Mouse (Mus musculus): ENCODE results near the gene Gm13272. TPM values are rescaled to one million over a fixed set of nuclear protein-coding genes. Genes with fewer than 3 reads are reported as not detected.
"Not testable (repeated sequence)": the region's sequence is repeated elsewhere in the genome, so short reads cannot be mapped to it uniquely, and the experiment has no call there.

The Gm13272 gene
- total RNA-seq, 1 experiment from 2014 or later, result not detected

DNA sequence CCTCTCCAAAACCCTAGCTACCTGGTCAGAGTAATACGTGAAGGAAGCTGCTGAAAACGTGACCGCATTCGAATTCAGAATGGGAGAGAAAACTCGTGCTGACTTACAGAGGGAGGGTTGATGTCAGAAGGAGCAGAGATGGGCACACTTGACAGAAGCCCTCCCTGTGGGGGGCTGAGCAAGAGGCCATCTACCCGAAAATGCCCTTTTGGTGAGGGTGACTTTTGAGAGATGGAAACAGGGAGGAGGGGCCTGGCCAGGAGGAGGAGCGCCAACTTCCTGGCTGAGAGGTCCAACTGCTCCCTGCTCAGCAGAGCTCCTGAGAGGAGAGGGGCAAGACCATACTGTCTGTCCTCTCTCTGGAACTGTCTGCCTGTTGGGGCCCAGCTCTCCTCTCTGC is 2.2 kb downstream of the Gm13272 start, which contains the start of gene Ifnz:
TSS of gene Ifnz (plus strand) at position 301 of the 400 bp plus-strand sequence.
- not testable (repeated sequence) for ATAC-seq (replicated peaks; ENCODE audit: low read depth, poor library complexity, severe bottlenecking)

DNA sequence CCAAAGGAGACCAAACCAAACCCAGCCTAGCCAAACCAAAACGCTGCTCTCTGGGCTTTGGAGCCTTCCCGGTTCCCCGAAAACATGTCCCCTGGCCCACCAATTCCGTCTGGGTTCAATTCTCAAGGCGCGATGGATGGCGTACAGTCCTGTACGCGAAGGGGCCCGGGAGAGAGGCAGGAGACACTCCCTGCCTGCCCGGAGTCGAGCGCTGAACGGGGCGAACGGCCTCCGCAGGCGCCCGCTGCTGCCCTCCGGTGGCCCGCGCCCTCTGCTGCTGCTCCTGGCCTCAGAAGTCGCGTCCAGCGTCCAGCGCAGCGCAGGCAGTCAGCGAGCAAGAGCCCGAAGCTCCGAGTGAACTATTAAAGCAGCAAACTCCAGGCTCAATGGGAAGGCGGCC is 2.7 kb downstream of the Gm13272 start:
- ATAC-seq (replicated peaks; ENCODE audit: low read depth, poor library complexity, severe bottlenecking), result not testable (repeated sequence)

DNA sequence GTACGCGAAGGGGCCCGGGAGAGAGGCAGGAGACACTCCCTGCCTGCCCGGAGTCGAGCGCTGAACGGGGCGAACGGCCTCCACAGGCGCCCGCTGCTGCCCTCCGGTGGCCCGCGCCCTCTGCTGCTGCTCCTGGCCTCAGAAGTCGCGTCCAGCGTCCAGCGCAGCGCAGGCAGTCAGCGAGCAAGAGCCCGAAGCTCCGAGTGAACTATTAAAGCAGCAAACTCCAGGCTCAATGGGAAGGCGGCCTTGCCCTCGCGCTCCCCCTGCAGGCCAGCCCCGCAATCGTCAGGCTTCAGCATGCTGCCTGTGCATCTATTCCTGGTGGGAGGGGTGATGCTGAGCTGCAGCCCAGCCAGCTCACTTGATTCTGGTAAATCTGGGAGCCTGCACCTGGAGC is 5.8 kb downstream of the Gm13272 start, which contains the start of gene Gm13276:
TSS of gene Gm13276 (plus strand) at position 301 of the 400 bp plus-strand sequence.
- ATAC-seq (replicated peaks; ENCODE audit: low read depth, poor library complexity, severe bottlenecking), result not testable (repeated sequence)

DNA sequence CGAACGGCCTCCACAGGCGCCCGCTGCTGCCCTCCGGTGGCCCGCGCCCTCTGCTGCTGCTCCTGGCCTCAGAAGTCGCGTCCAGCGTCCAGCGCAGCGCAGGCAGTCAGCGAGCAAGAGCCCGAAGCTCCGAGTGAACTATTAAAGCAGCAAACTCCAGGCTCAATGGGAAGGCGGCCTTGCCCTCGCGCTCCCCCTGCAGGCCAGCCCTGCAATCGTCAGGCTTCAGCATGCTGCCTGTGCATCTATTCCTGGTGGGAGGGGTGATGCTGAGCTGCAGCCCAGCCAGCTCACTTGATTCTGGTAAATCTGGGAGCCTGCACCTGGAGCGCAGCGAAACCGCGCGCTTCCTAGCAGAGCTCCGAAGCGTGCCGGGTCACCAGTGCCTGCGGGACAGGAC is 8.8 kb downstream of the Gm13272 start, which contains the start of gene Gm13277:
TSS of gene Gm13277 (plus strand) at position 231 of the 400 bp plus-strand sequence.
- ATAC-seq (replicated peaks; ENCODE audit: low read depth, poor library complexity, severe bottlenecking), result not testable (repeated sequence)

DNA sequence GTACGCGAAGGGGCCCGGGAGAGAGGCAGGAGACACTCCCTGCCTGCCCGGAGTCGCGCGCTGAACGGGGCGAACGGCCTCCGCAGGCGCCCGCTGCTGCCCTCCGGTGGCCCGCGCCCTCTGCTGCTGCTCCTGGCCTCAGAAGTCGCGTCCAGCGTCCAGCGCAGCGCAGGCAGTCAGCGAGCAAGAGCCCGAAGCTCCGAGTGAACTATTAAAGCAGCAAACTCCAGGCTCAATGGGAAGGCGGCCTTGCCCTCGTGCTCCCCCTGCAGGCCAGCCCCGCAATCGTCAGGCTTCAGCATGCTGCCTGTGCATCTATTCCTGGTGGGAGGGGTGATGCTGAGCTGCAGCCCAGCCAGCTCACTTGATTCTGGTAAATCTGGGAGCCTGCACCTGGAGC is 11.6 kb downstream of the Gm13272 start, which contains the start of gene Gm13278:
TSS of gene Gm13278 (plus strand) at position 301 of the 400 bp plus-strand sequence.
- not testable (repeated sequence) for ATAC-seq (replicated peaks; ENCODE audit: low read depth, poor library complexity, severe bottlenecking)

DNA sequence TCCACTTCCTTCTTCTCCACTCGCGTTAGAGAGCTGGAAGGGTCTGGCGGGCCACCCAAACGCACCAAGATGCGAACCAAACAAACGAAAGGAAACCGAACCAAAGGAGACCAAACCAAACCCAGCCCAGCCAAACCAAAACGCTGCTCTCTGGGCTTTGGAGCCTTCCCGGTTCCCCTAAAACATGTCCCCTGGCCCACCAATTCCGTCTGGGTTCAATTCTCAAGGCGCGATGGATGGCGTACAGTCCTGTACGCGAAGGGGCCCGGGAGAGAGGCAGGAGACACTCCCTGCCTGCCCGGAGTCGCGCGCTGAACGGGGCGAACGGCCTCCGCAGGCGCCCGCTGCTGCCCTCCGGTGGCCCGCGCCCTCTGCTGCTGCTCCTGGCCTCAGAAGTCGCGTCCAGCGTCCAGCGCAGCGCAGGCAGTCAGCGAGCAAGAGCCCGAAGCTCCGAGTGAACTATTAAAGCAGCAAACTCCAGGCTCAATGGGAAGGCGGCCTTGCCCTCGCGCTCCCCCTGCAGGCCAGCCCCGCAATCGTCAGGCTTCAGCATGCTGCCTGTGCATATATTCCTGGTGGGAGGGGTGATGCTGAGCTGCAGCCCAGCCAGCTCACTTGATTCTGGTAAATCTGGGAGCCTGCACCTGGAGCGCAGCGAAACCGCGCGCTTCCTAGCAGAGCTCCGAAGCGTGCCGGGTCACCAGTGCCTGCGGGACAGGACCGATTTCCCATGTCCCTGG is 14.5 kb downstream of the Gm13272 start, which contains the start of gene Gm13275:
TSS of gene Gm13275 (plus strand) at position 552 of the 740 bp plus-strand sequence.
- ATAC-seq (replicated peaks; ENCODE audit: low read depth, poor library complexity, severe bottlenecking), result not testable (repeated sequence)

DNA sequence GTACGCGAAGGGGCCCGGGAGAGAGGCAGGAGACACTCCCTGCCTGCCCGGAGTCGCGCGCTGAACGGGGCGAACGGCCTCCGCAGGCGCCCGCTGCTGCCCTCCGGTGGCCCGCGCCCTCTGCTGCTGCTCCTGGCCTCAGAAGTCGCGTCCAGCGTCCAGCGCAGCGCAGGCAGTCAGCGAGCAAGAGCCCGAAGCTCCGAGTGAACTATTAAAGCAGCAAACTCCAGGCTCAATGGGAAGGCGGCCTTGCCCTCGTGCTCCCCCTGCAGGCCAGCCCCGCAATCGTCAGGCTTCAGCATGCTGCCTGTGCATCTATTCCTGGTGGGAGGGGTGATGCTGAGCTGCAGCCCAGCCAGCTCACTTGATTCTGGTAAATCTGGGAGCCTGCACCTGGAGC is 17.4 kb downstream of the Gm13272 start, which contains the start of gene Gm13279:
TSS of gene Gm13279 (plus strand) at position 301 of the 400 bp plus-strand sequence.
- not testable (repeated sequence) for ATAC-seq (replicated peaks; ENCODE audit: low read depth, poor library complexity, severe bottlenecking)

DNA sequence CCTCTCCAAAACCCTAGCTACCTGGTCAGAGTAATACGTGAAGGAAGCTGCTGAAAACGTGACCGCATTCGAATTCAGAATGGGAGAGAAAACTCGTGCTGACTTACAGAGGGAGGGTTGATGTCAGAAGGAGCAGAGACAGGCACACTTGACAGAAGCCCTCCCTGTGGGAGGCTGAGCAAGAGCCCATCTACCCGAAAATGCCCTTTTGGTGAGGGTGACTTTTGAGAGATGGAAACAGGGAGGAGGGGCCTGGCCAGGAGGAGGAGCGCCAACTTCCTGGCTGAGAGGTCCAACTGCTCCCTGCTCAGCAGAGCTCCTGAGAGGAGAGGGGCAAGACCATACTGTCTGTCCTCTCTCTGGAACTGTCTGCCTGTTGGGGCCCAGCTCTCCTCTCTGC is 19.7 kb downstream of the Gm13272 start, which contains the start of gene Gm13285:
TSS of gene Gm13285 (plus strand) at position 301 of the 400 bp plus-strand sequence.
- not testable (repeated sequence) for ATAC-seq (replicated peaks; ENCODE audit: low read depth, poor library complexity, severe bottlenecking)

DNA sequence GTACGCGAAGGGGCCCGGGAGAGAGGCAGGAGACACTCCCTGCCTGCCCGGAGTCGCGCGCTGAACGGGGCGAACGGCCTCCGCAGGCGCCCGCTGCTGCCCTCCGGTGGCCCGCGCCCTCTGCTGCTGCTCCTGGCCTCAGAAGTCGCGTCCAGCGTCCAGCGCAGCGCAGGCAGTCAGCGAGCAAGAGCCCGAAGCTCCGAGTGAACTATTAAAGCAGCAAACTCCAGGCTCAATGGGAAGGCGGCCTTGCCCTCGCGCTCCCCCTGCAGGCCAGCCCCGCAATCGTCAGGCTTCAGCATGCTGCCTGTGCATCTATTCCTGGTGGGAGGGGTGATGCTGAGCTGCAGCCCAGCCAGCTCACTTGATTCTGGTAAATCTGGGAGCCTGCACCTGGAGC is 23.3 kb downstream of the Gm13272 start, which contains the start of gene Gm13287:
TSS of gene Gm13287 (plus strand) at position 301 of the 400 bp plus-strand sequence.
- ATAC-seq (replicated peaks; ENCODE audit: low read depth, poor library complexity, severe bottlenecking), result not testable (repeated sequence)

DNA sequence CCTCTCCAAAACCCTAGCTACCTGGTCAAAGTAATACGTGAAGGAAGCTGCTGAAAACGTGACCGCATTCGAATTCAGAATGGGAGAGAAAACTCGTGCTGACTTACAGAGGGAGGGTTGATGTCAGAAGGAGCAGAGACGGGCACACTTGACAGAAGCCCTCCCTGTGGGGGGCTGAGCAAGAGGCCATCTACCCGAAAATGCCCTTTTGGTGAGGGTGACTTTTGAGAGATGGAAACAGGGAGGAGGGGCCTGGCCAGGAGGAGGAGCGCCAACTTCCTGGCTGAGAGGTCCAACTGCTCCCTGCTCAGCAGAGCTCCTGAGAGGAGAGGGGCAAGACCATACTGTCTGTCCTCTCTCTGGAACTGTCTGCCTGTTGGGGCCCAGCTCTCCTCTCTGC is 25.6 kb downstream of the Gm13272 start, which contains the start of gene Gm13288:
TSS of gene Gm13288 (plus strand) at position 301 of the 400 bp plus-strand sequence.
- ATAC-seq (replicated peaks; ENCODE audit: low read depth, poor library complexity, severe bottlenecking), result not testable (repeated sequence)

DNA sequence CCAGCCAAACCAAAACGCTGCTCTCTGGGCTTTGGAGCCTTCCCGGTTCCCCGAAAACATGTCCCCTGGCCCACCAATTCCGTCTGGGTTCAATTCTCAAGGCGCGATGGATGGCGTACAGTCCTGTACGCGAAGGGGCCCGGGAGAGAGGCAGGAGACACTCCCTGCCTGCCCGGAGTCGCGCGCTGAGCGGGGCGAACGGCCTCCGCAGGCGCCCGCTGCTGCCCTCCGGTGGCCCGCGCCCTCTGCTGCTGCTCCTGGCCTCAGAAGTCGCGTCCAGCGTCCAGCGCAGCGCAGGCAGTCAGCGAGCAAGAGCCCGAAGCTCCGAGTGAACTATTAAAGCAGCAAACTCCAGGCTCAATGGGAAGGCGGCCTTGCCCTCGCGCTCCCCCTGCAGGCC is 26.1 kb downstream of the Gm13272 start:
- ATAC-seq (replicated peaks; ENCODE audit: low read depth, poor library complexity, severe bottlenecking), result not testable (repeated sequence)

DNA sequence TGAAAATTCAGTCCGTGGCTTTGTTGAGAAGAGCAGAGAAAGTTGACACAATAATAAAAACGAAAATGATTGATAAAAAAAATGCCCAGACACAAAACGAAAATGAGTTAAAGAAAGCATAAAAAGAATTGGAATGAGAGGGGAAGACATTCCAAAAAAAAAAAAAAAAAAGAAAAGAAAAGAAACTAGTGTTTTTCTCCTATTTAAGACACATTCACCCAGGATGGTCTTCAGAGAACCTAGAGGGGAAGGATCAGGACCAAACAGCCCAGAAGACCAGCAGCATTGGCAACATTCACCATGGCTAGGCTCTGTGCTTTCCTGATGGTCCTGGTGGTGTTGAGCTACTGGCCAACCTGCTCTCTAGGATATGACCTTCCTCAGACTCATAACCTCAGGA is 36.3 kb downstream of the Gm13272 start, which contains the start of gene Ifna7:
TSS of gene Ifna7 (plus strand) at position 301 of the 400 bp plus-strand sequence.
- ATAC-seq (replicated peaks; ENCODE audit: low read depth, poor library complexity, severe bottlenecking), result no peak

DNA sequence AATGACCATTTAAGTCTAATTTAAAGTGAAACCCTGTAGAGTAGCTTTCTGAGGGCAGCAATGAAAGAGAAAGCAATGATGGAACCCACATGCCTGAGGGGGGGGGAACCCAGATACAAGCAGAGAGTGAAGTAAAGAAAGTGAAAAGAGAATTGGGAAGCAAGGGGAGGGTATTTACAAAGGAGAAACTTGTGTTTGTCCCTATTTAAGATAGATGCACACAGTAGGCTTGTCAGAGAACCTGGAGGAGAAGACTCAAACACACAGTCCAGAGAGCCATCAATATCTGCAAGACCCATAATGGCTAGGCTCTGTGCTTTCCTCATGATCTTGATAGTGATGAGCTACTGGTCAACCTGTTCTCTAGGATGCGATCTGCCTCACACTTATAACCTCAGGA is 40.0 kb downstream of the Gm13272 start, which contains the start of gene Ifna11:
TSS of gene Ifna11 (plus strand) at position 301 of the 400 bp plus-strand sequence.
- ATAC-seq (replicated peaks; ENCODE audit: low read depth, poor library complexity, severe bottlenecking), result no peak

DNA sequence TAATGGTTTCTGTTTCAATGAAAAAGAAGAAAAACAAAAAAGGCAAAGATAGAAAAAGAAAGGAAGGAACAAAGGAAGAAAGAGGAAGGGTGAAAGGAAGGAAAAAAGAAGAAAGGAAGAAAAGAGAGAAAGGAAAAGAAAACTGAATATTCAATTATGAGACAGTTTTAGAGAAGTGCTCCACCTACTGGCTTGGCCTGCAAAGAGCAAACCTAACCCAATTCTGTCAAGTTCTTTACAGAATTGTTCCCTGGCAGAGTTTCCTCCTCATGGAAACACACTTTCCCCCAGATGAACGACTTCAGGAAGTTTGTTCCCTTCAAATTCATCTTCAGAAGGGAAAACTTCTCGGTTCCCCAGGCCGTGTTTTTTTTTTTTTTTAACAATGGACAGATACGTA is 43.3 kb downstream of the Gm13272 start:
- no peak for ATAC-seq (replicated peaks; ENCODE audit: low read depth, poor library complexity, severe bottlenecking)

DNA sequence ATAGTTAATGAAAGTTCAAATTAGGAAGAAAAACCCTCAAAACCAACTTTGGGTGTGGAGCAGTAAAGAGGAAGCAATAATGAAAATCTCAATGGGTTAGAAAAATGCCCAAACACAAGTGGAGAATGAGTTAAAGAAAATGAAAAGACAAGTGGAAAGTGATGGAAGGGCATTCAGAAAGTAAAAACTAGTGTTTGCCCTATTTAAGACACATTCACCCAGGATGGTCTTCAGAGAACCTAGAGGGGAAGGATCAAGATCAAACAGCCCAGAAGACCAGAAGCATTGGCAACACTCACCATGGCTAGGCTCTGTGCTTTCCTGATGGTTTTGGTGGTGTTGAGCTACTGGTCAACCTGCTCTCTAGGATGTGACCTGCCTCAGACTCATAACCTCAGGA is 47.5 kb downstream of the Gm13272 start, which contains the start of gene Ifna6:
TSS of gene Ifna6 (plus strand) at position 301 of the 400 bp plus-strand sequence.
- ATAC-seq (replicated peaks; ENCODE audit: low read depth, poor library complexity, severe bottlenecking), result not testable (repeated sequence)

Other genes starting within 250 kb of the Gm13272 start
- not detected in 2 replicates for gene Ifna15, start 221.6 kb upstream of the Gm13272 start, total RNA-seq (2017)
- gene Ifna14, start 208.1 kb upstream of the Gm13272 start, total RNA-seq (2017), result not detected in 2 replicates
- gene Ifna9, start 187.5 kb upstream of the Gm13272 start, total RNA-seq (2017), result not detected in 2 replicates
- gene Ifna12, start 176.5 kb upstream of the Gm13272 start, total RNA-seq (2017), result not detected in 2 replicates
- not detected in 2 replicates for gene C87499, start 145.4 kb upstream of the Gm13272 start, total RNA-seq (2017)
- not detected in 2 replicates for gene Ifna13, start 135.4 kb upstream of the Gm13272 start, total RNA-seq (2017)
- not detected in 2 replicates for gene Ifna16, start 102.9 kb upstream of the Gm13272 start, total RNA-seq (2017)
- gene Ifna2, start 95.9 kb upstream of the Gm13272 start, total RNA-seq (2017), result not detected in 2 replicates
- gene Ifnab, start 88.5 kb upstream of the Gm13272 start, total RNA-seq (2017), result not detected in 2 replicates
- gene Gm26566, start 58.0 kb upstream of the Gm13272 start, total RNA-seq (2017), result 2.9 TPM in 1 of 2 replicates, not detected in the other
- 91.1 and 99.9 TPM in 2 replicates for gene Klhl9, start 57.4 kb upstream of the Gm13272 start, total RNA-seq (2017)
- not detected in 2 replicates for gene Gm13271, start 25.0 kb upstream of the Gm13272 start, total RNA-seq (2017)
- not detected in 2 replicates for gene Gm13283, start 19.7 kb upstream of the Gm13272 start, total RNA-seq (2017)
- not detected in 2 replicates for gene Gm13290, start 6.0 kb upstream of the Gm13272 start, total RNA-seq (2017)
- not detected in 2 replicates for gene Gm13289, start 2.9 kb upstream of the Gm13272 start, total RNA-seq (2017)
- gene Ifnz, start 2.3 kb downstream of the Gm13272 start, total RNA-seq (2017), result not detected in 2 replicates
- not detected in 2 replicates for gene Gm13276, start 5.9 kb downstream of the Gm13272 start, total RNA-seq (2017)
- not detected in 2 replicates for gene Gm13277, start 8.8 kb downstream of the Gm13272 start, total RNA-seq (2017)
- not detected in 2 replicates for gene Gm13278, start 11.7 kb downstream of the Gm13272 start, total RNA-seq (2017)
- gene Gm13275, start 14.6 kb downstream of the Gm13272 start, total RNA-seq (2017), result not detected in 2 replicates
- gene Gm13279, start 17.5 kb downstream of the Gm13272 start, total RNA-seq (2017), result not detected in 2 replicates
- gene Gm13285, start 19.8 kb downstream of the Gm13272 start, total RNA-seq (2017), result not detected in 2 replicates
- not detected in 2 replicates for gene Gm13287, start 23.4 kb downstream of the Gm13272 start, total RNA-seq (2017)
- gene Gm13288, start 25.7 kb downstream of the Gm13272 start, total RNA-seq (2017), result not detected in 2 replicates
- gene Ifna7, start 36.4 kb downstream of the Gm13272 start, total RNA-seq (2017), result not detected in 2 replicates
- gene Ifna11, start 40.1 kb downstream of the Gm13272 start, total RNA-seq (2017), result not detected in 2 replicates
- gene Ifna6, start 47.6 kb downstream of the Gm13272 start, total RNA-seq (2017), result not detected in 2 replicates
- gene Ifna5, start 55.7 kb downstream of the Gm13272 start, total RNA-seq (2017), result not detected in 2 replicates
- not detected in 2 replicates for gene Ifna4, start 62.0 kb downstream of the Gm13272 start, total RNA-seq (2017)
- not detected in 2 replicates for gene Ifna1, start 70.2 kb downstream of the Gm13272 start, total RNA-seq (2017)
- gene Ifne, start 100.4 kb downstream of the Gm13272 start, total RNA-seq (2017), result not detected in 2 replicates

Measured in common myeloid progenitor, adult 5-6 weeks (primary cell).